Mouse (Mus musculus) leukemia stem cell, adult 10-12 weeks (primary cell): ENCODE measurements around the gene Hmg20a. TPM values are rescaled to one million over a fixed set of nuclear protein-coding genes. Genes with fewer than 3 reads are reported as not detected.

Experiments
- polyA plus RNA-seq: library from polyadenylated mRNA; stranded (reverse); fragments of >175 nt; gene quantifications from 2 replicates; pipeline ENCODE4 v1.2.3, GENCODE M21; 2012; ENCODE audit warnings: low replicate concordance

Hmg20a gene
- 1.2 and 5.8 TPM in 2 replicates for polyA plus RNA-seq

DNA sequence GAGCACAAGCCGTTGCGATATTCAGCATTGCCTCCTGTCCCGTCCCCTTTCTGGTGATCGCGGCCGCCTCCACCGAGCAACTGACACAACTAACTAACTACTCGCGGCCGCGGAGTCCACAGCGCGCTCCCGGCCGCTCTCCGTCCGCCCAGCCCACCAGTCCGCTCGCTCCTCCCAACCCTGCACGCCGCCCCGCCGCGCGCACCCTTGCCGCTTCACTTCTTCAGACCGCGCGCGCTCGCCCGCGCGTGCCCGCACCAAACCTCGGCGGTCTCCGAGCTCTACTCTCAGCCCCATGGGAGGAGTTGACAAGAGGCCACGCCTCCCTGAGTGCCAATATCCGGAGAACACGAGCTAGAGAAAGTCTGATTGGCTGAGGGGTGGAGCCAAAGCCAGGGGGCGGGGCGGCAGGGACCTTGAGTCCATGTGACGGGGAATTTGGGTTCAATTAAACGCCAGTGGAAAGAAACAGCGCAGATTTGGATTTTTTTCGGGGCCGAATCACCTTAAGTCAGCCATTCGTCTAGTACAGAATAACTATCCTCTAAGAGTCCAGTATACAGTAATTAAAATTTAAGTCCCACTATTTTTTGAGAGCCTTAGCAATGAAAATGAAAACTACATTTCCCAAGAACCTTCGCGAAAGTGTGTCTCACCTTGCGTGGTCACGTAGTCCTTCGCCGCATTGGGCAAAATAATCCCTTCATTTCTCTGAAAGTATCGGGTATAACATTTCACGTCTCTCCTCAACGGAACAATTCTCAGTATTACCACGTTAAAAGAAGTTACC is at the start of gene Hmg20a, which contains the start of gene Peak1:
TSS of gene Hmg20a (plus strand) at position 662 of the 790 bp plus-strand sequence.
TSS of gene Peak1 (minus strand) at position 120 of the 790 bp plus-strand sequence.

Other genes starting within 250 kb of the Hmg20a start
- gene Peak1, start 542 bp upstream of the Hmg20a start, polyA plus RNA-seq: 0.89 and 3.5 TPM in 2 replicates